Mouse (Mus musculus) embryonic facial prominence, embryonic 10.5 days (tissue): ENCODE data around the gene Prpf39. TPM values are rescaled to one million over a fixed set of nuclear protein-coding genes. Genes with fewer than 3 reads are reported as not detected.

Experiments used
- DNase-seq: peaks from one replicate; pipeline ENCODE4 v3.0.0-alpha.2; 2017; ENCODE audit warnings: low spot score
- H3K27ac ChIP-seq: fragments of 300-500 bp; sonication (generic); replicated peaks from 2 replicates; pipeline ENCODE4 v1.5.1; 2016; ENCODE audit warnings: mild to moderate bottlenecking
- H3K27me3 ChIP-seq: fragments of 300-500 bp; sonication (generic); replicated peaks from 2 replicates; pipeline ENCODE4 v1.6.1; 2016; ENCODE audit warnings: low read depth, mild to moderate bottlenecking; ENCODE audit not compliant: poor library complexity, severe bottlenecking
- H3K36me3 ChIP-seq: fragments of 300-500 bp; sonication (generic); replicated peaks from 2 replicates; pipeline ENCODE4 v1.6.1; 2016; ENCODE audit warnings: mild to moderate bottlenecking, moderate library complexity
- H3K4me1 ChIP-seq: fragments of 300-500 bp; sonication (generic); 2 replicates; pipeline ENCODE4 v1.6.1; 2016
- H3K4me3 ChIP-seq: fragments of 300-500 bp; sonication (generic); 2 replicates; pipeline ENCODE4 v1.5.1; 2016; ENCODE audit warnings: mild to moderate bottlenecking, moderate library complexity
- H3K9me3 ChIP-seq: fragments of 300-500 bp; sonication (generic); 2 replicates; pipeline ENCODE4 v1.6.1; 2016; ENCODE audit warnings: mild to moderate bottlenecking
- WGBS: fragments of 180-500 bp; shearing (Covaris S2); methylation state at CpG from one replicate; pipeline ENCODE4 v1.1.7; 2016; 5-methylcytosine and 5-hydroxymethylcytosine counted together
- polyA plus RNA-seq: library from polyadenylated mRNA; unstranded; fragments of >200 nt; fragmentation: Nextera tagmentation; extraction: Ambion mirVana; gene quantifications from 2 replicates; pipeline ENCODE4 v1.2.1, GENCODE M21; 2016

Prpf39 gene
- polyA plus RNA-seq, 1 experiment from 2014 or later: 66.9 TPM

DNA sequence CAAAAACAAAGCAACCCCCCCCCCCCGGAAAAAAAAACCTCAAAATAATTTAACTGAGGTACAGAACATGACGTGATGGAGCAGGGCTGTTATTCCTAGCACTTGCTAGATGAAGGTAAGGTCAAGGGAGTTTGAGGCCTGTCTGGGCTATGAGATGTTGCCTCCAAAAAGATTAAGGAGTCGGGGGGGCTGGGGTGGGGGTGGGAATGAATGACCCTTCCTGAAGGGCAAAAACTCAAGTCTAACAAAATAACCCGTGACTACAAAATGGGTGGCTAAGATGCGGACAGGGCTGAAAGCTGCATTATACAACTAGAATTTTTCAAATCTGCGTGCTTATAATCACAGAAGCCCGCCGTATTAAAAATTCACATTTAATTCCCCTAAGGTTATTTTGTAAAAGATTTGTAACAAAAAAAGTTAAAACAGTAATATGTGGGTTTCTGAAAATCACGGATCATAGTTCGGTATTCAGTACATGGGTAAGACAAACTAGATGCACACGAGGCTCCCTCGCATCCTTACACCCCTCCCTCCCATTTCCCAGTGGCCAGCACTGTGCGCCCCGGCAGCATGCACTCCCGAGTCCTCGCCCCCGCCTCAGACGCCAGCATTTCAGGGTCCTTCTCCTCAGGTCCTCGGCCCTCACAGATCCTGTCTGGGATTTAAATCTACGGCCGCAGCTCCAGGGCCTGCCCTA lies 36.9 kb downstream of the Prpf39 start:
- peak overlapping the region; percentile 93 for H3K4me3 ChIP-seq
- 6% methylated on average over 21 of the region's 21 CpGs for WGBS
- peaks cover 27% of the 10 kb centered on the region for H3K4me1 ChIP-seq
- no peak for DNase-seq
- no peaks in the 10 kb centered on the region for H3K27me3 ChIP-seq
- no peaks in the 10 kb centered on the region for H3K9me3 ChIP-seq
- H3K27ac ChIP-seq: peak overlapping the region; percentile 95
- H3K36me3 ChIP-seq: peaks cover 38% of the 10 kb centered on the region

DNA sequence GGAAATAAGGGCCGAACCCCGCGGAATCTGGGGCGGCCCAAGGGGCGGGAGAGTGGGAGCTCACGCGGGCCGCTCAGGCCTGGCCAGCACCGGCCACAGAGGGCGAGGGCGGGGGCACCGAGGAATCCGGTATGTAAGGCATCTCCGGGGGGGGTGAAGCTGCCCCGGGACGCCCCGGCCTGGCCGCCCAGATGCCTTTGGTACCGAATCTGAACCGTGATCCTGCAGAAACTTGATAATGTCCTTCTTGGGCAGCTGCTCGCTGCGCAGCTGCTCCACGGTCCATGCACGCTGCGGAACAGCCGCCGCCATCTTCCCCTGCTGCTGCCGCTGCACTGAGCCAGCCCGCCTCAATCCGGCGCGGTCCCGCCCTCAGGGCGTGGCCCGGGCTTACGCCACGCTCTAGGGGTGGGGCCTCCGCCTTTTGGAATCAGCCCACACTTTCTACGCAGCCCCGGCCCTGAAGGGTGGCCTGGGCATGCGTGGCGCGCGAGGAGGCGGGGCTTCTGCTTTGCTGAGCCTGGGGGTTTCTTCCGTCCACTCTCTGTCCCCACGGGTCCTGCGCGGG lies 37.6 kb downstream of the Prpf39 start, which contains the start of gene Fkbp3:
TSS of gene Fkbp3 (minus strand) at position 397 of the 568 bp plus-strand sequence.
- DNase-seq: peak; percentile 98
- H3K36me3 ChIP-seq: peaks cover 38% of the 10 kb centered on the region
- peaks cover 27% of the 10 kb centered on the region for H3K4me1 ChIP-seq
- H3K9me3 ChIP-seq: no peaks in the 10 kb centered on the region
- peak within 1 kb of the TSS; percentile 93 for H3K4me3 ChIP-seq
- H3K27me3 ChIP-seq: no peaks in the 10 kb centered on the region
- peak within 1 kb of the TSS; percentile 95 for H3K27ac ChIP-seq
- WGBS: under 1% methylated on average over 49 of the region's 49 CpGs

- no peak for DNase-seq
- 47% methylated on average over 7 of the region's 7 CpGs for WGBS
- Histone ChIP-seq H3K9me3 (no peaks in the 10 kb centered on the region), H3K4me3 (peak overlapping the region; percentile 93), H3K4me1 (peaks cover 27% of the 10 kb centered on the region), H3K27ac (peak overlapping the region; percentile 95; the same call in 1 of the 2 replicates), H3K36me3 (peaks cover 38% of the 10 kb centered on the region), H3K27me3 (no peaks in the 10 kb centered on the region)
These were observed 38.5 kb downstream of the Prpf39 start for GRCm38 (mm10) chr12:65074651-65075050.

GRCm38 (mm10) chr12:65075085-65075732 lies 39.1 kb downstream of the Prpf39 start, which contains the start of gene Fancm:
Gene Fancm (plus strand): TSS chr12:65075603.
- H3K27me3 ChIP-seq: no peaks in the 10 kb centered on the region
- H3K4me3 ChIP-seq: peak within 1 kb of the TSS; percentile 93
- H3K9me3 ChIP-seq: no peaks in the 10 kb centered on the region
- WGBS: 2% methylated on average over 39 of the region's 39 CpGs
- H3K27ac ChIP-seq: peak within 1 kb of the TSS; percentile 95
- peaks cover 27% of the 10 kb centered on the region for H3K4me1 ChIP-seq
- DNase-seq: peak; percentile 92
- H3K36me3 ChIP-seq: peaks cover 40% of the 10 kb centered on the region

DNA sequence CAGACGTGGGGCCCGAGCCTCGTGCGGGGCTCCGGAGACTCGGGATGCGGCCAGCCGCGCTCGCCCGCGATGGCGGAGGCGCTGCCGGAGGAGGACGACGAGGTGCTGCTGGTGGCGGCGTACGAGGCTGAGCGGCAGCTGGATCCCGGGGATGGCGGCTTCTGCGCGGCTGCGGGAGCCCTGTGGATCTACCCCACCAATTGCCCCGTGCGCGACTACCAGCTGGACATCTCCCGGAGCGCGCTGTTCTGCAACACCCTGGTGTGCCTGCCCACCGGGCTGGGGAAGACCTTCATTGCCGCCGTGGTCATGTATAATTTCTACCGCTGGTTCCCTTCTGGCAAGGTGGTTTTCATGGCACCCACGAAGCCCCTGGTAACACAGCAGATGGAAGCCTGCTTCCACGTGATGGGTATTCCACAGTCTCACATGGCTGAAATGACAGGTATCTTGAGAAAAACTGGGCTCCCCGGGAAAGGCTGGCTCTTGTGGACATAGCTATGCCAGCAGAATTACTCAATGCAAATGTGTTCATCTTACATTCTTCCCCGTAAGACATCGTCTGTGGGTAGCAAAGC lies 39.7 kb downstream of the Prpf39 start:
- H3K27ac ChIP-seq: peak overlapping the region; percentile 91
- H3K36me3 ChIP-seq: peaks cover 41% of the 10 kb centered on the region
- WGBS: under 1% methylated on average over 41 of the region's 41 CpGs
- H3K4me1 ChIP-seq: peaks cover 27% of the 10 kb centered on the region
- H3K27me3 ChIP-seq: no peaks in the 10 kb centered on the region
- peak overlapping the region; percentile 93 for H3K4me3 ChIP-seq
- DNase-seq: no peak
- no peaks in the 10 kb centered on the region for H3K9me3 ChIP-seq

DNA sequence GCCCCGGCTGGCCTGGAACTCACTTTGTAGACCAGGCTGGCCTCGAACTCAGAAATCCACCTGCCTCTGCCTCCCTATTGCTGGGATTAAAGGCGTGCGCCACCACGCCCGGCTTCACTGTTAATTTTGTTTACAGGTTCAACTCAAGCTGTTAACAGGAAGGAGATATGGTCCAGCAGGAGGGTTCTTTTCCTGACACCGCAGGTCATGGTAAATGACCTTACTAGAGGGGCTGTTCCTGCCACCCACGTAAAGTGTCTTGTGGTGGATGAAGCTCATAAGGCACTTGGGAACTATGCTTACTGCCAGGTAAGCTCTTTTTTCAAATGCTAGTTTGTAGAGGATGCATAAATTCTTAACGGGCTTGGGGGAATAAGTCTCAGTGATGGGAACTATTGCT lies 40.8 kb downstream of the Prpf39 start:
- no peaks in the 10 kb centered on the region for H3K27me3 ChIP-seq
- no peaks in the 10 kb centered on the region for H3K9me3 ChIP-seq
- H3K36me3 ChIP-seq: peaks cover 43% of the 10 kb centered on the region
- H3K4me3 ChIP-seq: peak overlapping the region; percentile 93
- 81% methylated on average over 9 of the region's 9 CpGs for WGBS
- H3K4me1 ChIP-seq: peaks cover 27% of the 10 kb centered on the region
- no peak overlapping the region for H3K27ac ChIP-seq
- DNase-seq: no peak

GRCm38 (mm10) chr12:65108746-65109145 lies 72.6 kb downstream of the Prpf39 start:
- Histone ChIP-seq H3K4me1 (no peaks in the 10 kb centered on the region), H3K36me3 (peaks cover 96% of the 10 kb centered on the region), H3K27ac (no peak overlapping the region), H3K4me3 (no peak overlapping the region), H3K9me3 (no peaks in the 10 kb centered on the region), H3K27me3 (no peaks in the 10 kb centered on the region)
- 85% methylated on average over 1 of the region's 1 CpGs for WGBS
- no peak for DNase-seq

GRCm38 (mm10) chr12:65111503-65111902 lies 75.4 kb downstream of the Prpf39 start:
- Histone ChIP-seq H3K27me3 (no peaks in the 10 kb centered on the region), H3K27ac (no peak overlapping the region), H3K4me3 (no peak overlapping the region), H3K4me1 (no peaks in the 10 kb centered on the region), H3K9me3 (no peaks in the 10 kb centered on the region), H3K36me3 (peaks cover 96% of the 10 kb centered on the region)
- DNase-seq: no peak
- WGBS: 90% methylated on average over 3 of the region's 3 CpGs

DNA sequence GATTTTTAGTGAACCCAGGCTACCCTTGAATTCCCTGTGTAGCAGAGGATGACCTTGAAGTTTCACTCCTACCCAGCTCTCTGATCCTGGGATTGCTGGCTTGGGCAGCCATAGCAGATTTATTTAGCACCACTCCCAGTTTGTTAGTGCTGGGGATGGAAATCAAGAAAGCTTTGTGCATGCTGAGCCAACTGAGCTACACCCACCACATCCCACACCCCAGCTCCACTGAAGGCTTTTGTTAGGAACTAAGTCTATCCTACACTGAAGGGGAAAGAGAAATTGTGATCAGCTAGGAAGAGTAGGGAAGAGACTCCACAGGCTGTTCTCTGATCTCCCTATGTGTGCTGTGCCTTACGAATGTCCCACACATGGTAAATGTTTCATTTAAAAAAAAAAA lies 76.7 kb downstream of the Prpf39 start:
- no peaks in the 10 kb centered on the region for H3K27me3 ChIP-seq
- peaks cover 95% of the 10 kb centered on the region for H3K36me3 ChIP-seq
- no peaks in the 10 kb centered on the region for H3K9me3 ChIP-seq
- no peaks in the 10 kb centered on the region for H3K4me1 ChIP-seq
- 100% methylated on average over 1 of the region's 1 CpGs for WGBS
- no peak overlapping the region for H3K27ac ChIP-seq
- no peak for DNase-seq
- H3K4me3 ChIP-seq: no peak overlapping the region

Other genes starting within 250 kb of the Prpf39 start
- 0.99 and 1.2 TPM in 2 replicates for gene Gm527, start 118.4 kb upstream of the Prpf39 start, polyA plus RNA-seq
- 9.0 and 10.2 TPM in 2 replicates for gene Klhl28, start 70.8 kb upstream of the Prpf39 start, polyA plus RNA-seq
- 29.4 and 31.5 TPM in 2 replicates for gene Togaram1, start 70.5 kb upstream of the Prpf39 start, polyA plus RNA-seq
- gene Fkbp3, start 37.7 kb downstream of the Prpf39 start, polyA plus RNA-seq: 672 and 700 TPM in 2 replicates
- 13.4 and 15.7 TPM in 2 replicates for gene Fancm, start 39.3 kb downstream of the Prpf39 start, polyA plus RNA-seq
- gene Mis18bp1, start 136.3 kb downstream of the Prpf39 start, polyA plus RNA-seq: 85.5 and 87.5 TPM in 2 replicates
- not detected in 2 replicates for gene Wdr20rt, start 189.2 kb downstream of the Prpf39 start, polyA plus RNA-seq